Mouse (Mus musculus) mature B cell (primary cell): Measurements from ENCODE around the gene Wasf1.

Source experiments
- in situ Hi-C: fragments of 300-500 bp; cut with MboI; formaldehyde crosslinking; loops from 2 replicates; pipeline ENCODE4 v1.14.3; 2019

Gene Wasf1

GRCm38 (mm10) chr10:40895765-40896164 is 12.5 kb downstream of the Wasf1 start:
- in situ Hi-C loops = no loop called here

GRCm38 (mm10) chr10:40896656-40897055 is 13.4 kb downstream of the Wasf1 start:
- in situ Hi-C loops = no loop called here

GRCm38 (mm10) chr10:40901786-40902185 is 18.5 kb downstream of the Wasf1 start:
- in situ Hi-C loops = no loop called here

GRCm38 (mm10) chr10:40906131-40906530 is 22.9 kb downstream of the Wasf1 start:
- in situ Hi-C loops = no loop called here

- in situ Hi-C loops = no loop called here
Observed at GRCm38 (mm10) chr10:40906802-40907201, 23.5 kb downstream of the Wasf1 start.

GRCm38 (mm10) chr10:40908580-40908979 is 25.3 kb downstream of the Wasf1 start:
- in situ Hi-C loops = no loop called here

GRCm38 (mm10) chr10:40910811-40911210 is 27.5 kb downstream of the Wasf1 start:
- in situ Hi-C loops = no loop called here

GRCm38 (mm10) chr10:40915240-40915639 is 32.0 kb downstream of the Wasf1 start:
- in situ Hi-C loops = no loop called here

GRCm38 (mm10) chr10:40918669-40919440 is 35.6 kb downstream of the Wasf1 start:
- in situ Hi-C loops = no loop called here

- in situ Hi-C loops = no loop called here
Observed at GRCm38 (mm10) chr10:40919464-40919863, 36.2 kb downstream of the Wasf1 start.

- in situ Hi-C loops = no loop called here
Observed at GRCm38 (mm10) chr10:40932995-40933394, 49.7 kb downstream of the Wasf1 start.

GRCm38 (mm10) chr10:40936160-40936726 is 53.0 kb downstream of the Wasf1 start:
- in situ Hi-C loops = no loop called here

- in situ Hi-C loops = no loop called here
Observed at GRCm38 (mm10) chr10:40937569-40937968, 54.3 kb downstream of the Wasf1 start.

GRCm38 (mm10) chr10:40942688-40943087 is 59.4 kb downstream of the Wasf1 start:
- in situ Hi-C loops = no loop called here

- in situ Hi-C loops = no loop called here
Observed at GRCm38 (mm10) chr10:40950176-40950575, 66.9 kb downstream of the Wasf1 start.

- in situ Hi-C loops = no loop called here
Observed at GRCm38 (mm10) chr10:40956206-40956605, 72.9 kb downstream of the Wasf1 start.

GRCm38 (mm10) chr10:40961365-40961764 is 78.1 kb downstream of the Wasf1 start:
- in situ Hi-C loops = no loop called here

- in situ Hi-C loops = no loop called here
Observed at GRCm38 (mm10) chr10:40962008-40962407, 78.7 kb downstream of the Wasf1 start.

- in situ Hi-C loops = no loop called here
Observed at GRCm38 (mm10) chr10:40964546-40964945, 81.3 kb downstream of the Wasf1 start.

GRCm38 (mm10) chr10:40968551-40968950 is 85.3 kb downstream of the Wasf1 start:
- in situ Hi-C loops = no loop called here

- in situ Hi-C loops = no loop called here
Observed at GRCm38 (mm10) chr10:40969372-40970033, 86.2 kb downstream of the Wasf1 start.

- in situ Hi-C loops = no loop called here
Observed at GRCm38 (mm10) chr10:40970601-40971245, 87.4 kb downstream of the Wasf1 start.

- in situ Hi-C loops = no loop called here
Observed at GRCm38 (mm10) chr10:40971256-40971655, 88.0 kb downstream of the Wasf1 start.
